Mouse (Mus musculus) gastrocnemius, postnatal 14 days (tissue): ENCODE results near the gene Dis3l. TPM values are rescaled to one million over a fixed set of nuclear protein-coding genes. Genes with fewer than 3 reads are reported as not detected.

Experiments
- DNase-seq: peaks from one replicate; pipeline ENCODE4 v3.0.0; 2021; ENCODE audit warnings: mixed read lengths
- intact Hi-C: fragments of 180-260 bp; cut with DNase I; formaldehyde crosslinking; loops from one replicate; pipeline ENCODE4 v1.15.1; 2025; ENCODE audit warnings: low total_unique reads
- long read RNA-seq, 2 experiments: library from polyadenylated mRNA; stranded (forward); transcript quantifications; one replicate each; pipeline ENCODE4 v2.0.0; 2021
- total RNA-seq, 2 experiments: library from RNA; stranded (reverse); gene quantifications; 2 replicates each; pipeline ENCODE4 v1.2.3; 2021

The Dis3l gene
- total RNA-seq = 10 to 100 TPM; 13.0 to 13.4 TPM
- long read RNA-seq, experiment 1, transcript Dis3l-208 (17 exons, 3,575 nt) = major isoform, 19 of 22 reads
- long read RNA-seq, experiment 1, partial matches to known transcripts = 1 of 22 reads
- long read RNA-seq, experiment 1, other reads (novel, unspliced or antisense) = 2 of 22 reads
- long read RNA-seq, experiment 2, transcript Dis3l-208 (17 exons, 3,575 nt) = major isoform, 15 of 20 reads
- long read RNA-seq, experiment 2, partial matches to known transcripts = 1 of 20 reads
- long read RNA-seq, experiment 2, other reads (novel, unspliced or antisense) = 2 of 20 reads

GRCm38 (mm10) chr9:64341254-64341566 is at the start of gene Dis3l:
Gene Dis3l, minus strand, starts transcription at chr9:64341288.
- intact Hi-C loops = no loop called here
- DNase-seq = no peak

GRCm38 (mm10) chr9:64389576-64390292 is 48.6 kb upstream of the Dis3l start:
- intact Hi-C loops = no loop called here
- no peak for DNase-seq

GRCm38 (mm10) chr9:64386466-64387211 is 45.6 kb upstream of the Dis3l start:
- intact Hi-C loops = no loop called here
- DNase-seq = no peak

- intact Hi-C loops = no loop called here
- peak; percentile 18 for DNase-seq
Observed at GRCm38 (mm10) chr9:64385511-64386465, 44.7 kb upstream of the Dis3l start, which contains the start of gene Megf11. Gene Megf11, plus strand, starts transcription at chr9:64385626.

GRCm38 (mm10) chr9:64383021-64383788 is 42.1 kb upstream of the Dis3l start:
- intact Hi-C loops = no loop called here

GRCm38 (mm10) chr9:64376380-64376779 is 35.3 kb upstream of the Dis3l start:
- intact Hi-C loops = no loop called here

More at GRCm38 (mm10) chr9:64383021-64383788, 42.1 kb upstream of the Dis3l start:
- no peak for DNase-seq

GRCm38 (mm10) chr9:64371305-64371819 is 30.3 kb upstream of the Dis3l start:
- intact Hi-C loops = no loop called here
- DNase-seq = no peak

More at GRCm38 (mm10) chr9:64376380-64376779, 35.3 kb upstream of the Dis3l start:
- no peak for DNase-seq

- intact Hi-C loops = no loop called here
Observed at GRCm38 (mm10) chr9:64369871-64370270, 28.8 kb upstream of the Dis3l start.

GRCm38 (mm10) chr9:64361231-64361950 is 20.3 kb upstream of the Dis3l start:
- intact Hi-C loops = no loop called here
- DNase-seq = no peak

More at GRCm38 (mm10) chr9:64369871-64370270, 28.8 kb upstream of the Dis3l start:
- DNase-seq = no peak

GRCm38 (mm10) chr9:64355627-64356026 is 14.5 kb upstream of the Dis3l start:
- intact Hi-C loops = no loop called here
- no peak for DNase-seq

- no peak for DNase-seq
- intact Hi-C loops = loop anchor here (2.0 kb wide), 1 partner anchor 290 kb away; no protein-coding TSS in a partner anchor
Observed at GRCm38 (mm10) chr9:64351191-64351590, 10.1 kb upstream of the Dis3l start.

GRCm38 (mm10) chr9:64349490-64349889 is 8.4 kb upstream of the Dis3l start:
- intact Hi-C loops = no loop called here
- DNase-seq = no peak

- no peak for DNase-seq
- intact Hi-C loops = no loop called here
Observed at GRCm38 (mm10) chr9:64347377-64347776, 6.3 kb upstream of the Dis3l start.

GRCm38 (mm10) chr9:64345931-64346330 is 4.8 kb upstream of the Dis3l start:
- intact Hi-C loops = no loop called here

GRCm38 (mm10) chr9:64343656-64344055 is 2.6 kb upstream of the Dis3l start:
- intact Hi-C loops = no loop called here

More at GRCm38 (mm10) chr9:64345931-64346330, 4.8 kb upstream of the Dis3l start:
- no peak for DNase-seq

GRCm38 (mm10) chr9:64341671-64342070 is 583 bp upstream of the Dis3l start:
- intact Hi-C loops = no loop called here
- DNase-seq = no peak

More at GRCm38 (mm10) chr9:64343656-64344055, 2.6 kb upstream of the Dis3l start:
- no peak for DNase-seq
